Mouse (Mus musculus): ENCODE measurements around the gene Tbc1d1.

GRCm38 (mm10) chr5:64107596-64108289, 48.4 kb upstream of the Tbc1d1 start:
- TF ChIP-seq CTCF (IDR thresholded peaks at IDR 0.05; ENCODE audit: low read depth, low read length) (no peak), POLR2A (IDR thresholded peaks at IDR 0.05; ENCODE audit: extremely low read depth, insufficient read depth, low read length) (no peak)

Data from liver, adult 2 months (tissue).